8 mouse cellular contexts compared by ENCODE assay signal in genomic region chr13:97774740-97775425, GRCm38 (mm10). TPM values are rescaled to one million over a fixed set of nuclear protein-coding genes. Genes with fewer than 3 reads are reported as not detected.
A peak's percentile ranks its signal among the peaks of the same experiment; 100 is the strongest.
DNase-seq lines count a peak whose midpoint lies in the region; ATAC-seq and TF ChIP-seq lines count a peak whose summit lies in the region.

No protein-coding gene starts in this region.

- H3K4me1 ChIP-seq in intestine, embryonic 14.5 days (replicated peaks; ENCODE audit: control insufficient read depth, insufficient read depth, low read length), result peaks cover 7% of the 10 kb centered on the region; the same call in 1 of the 2 replicates
- no peaks in the 10 kb centered on the region for H3K4me1 ChIP-seq in intestine, postnatal 0 days (replicated peaks; ENCODE audit: control insufficient read depth, insufficient read depth, low read length)
- peaks cover 9% of the 10 kb centered on the region; the same call in 1 of the 2 replicates for H3K4me1 ChIP-seq in midbrain, embryonic 16.5 days (ENCODE audit: control insufficient read depth, insufficient read depth, low read length)

- H3K4me3 ChIP-seq in intestine, embryonic 14.5 days (ENCODE audit: low read depth, low read length), result no peak overlapping the region
- no peak overlapping the region for H3K4me3 ChIP-seq in intestine, postnatal 0 days (ENCODE audit: low read depth, low read length)
- no peak overlapping the region for H3K4me3 ChIP-seq in midbrain, embryonic 16.5 days (ENCODE audit: low read depth, low read length)

- H3K9me3 ChIP-seq in intestine, embryonic 14.5 days (ENCODE audit: control insufficient read depth, low read length), result peaks cover 5% of the 10 kb centered on the region; the same call in 1 of the 2 replicates
- H3K9me3 ChIP-seq in intestine, postnatal 0 days (ENCODE audit: control insufficient read depth), result no peaks in the 10 kb centered on the region
- no peaks in the 10 kb centered on the region for H3K9me3 ChIP-seq in midbrain, embryonic 16.5 days (replicated peaks; ENCODE audit: control insufficient read depth, low read length, poor library complexity, severe bottlenecking)

- no peak for ATAC-seq in intestine, embryonic 14.5 days (replicated peaks; ENCODE audit: low FRiP score, low TSS enrichment, low read depth)
- ATAC-seq in intestine, postnatal 0 days, result no peak
- peak; percentile 79; the same call in 1 of the 2 replicates for ATAC-seq in midbrain, embryonic 16.5 days

- intact Hi-C loops in gastrocnemius, postnatal 36 days (cut with DNase I), result no loop called here

- peak; percentile 50 for DNase-seq in intestine, embryonic 14.5 days (ENCODE audit: low spot score)
- DNase-seq in adrenal gland, postnatal 25 days, result peak; percentile 24
- DNase-seq in gastrocnemius, postnatal 36 days, result peak; percentile 68 to 78
- DNase-seq in layer of hippocampus, adult 8-10 months (ENCODE audit: low spot score in 2 of 2), result peak; percentile 66 to 69
- no peak for DNase-seq in spleen, postnatal 14 days (ENCODE audit: low spot score in 2 of 2)
- DNase-seq in kidney, adult 11 months, result no peak

- no peaks in the 10 kb centered on the region for H3K36me3 ChIP-seq in intestine, embryonic 14.5 days (ENCODE audit: control insufficient read depth, insufficient read depth, low read length)
- H3K36me3 ChIP-seq in intestine, postnatal 0 days (ENCODE audit: control insufficient read depth, insufficient read depth), result no peaks in the 10 kb centered on the region
- no peaks in the 10 kb centered on the region for H3K36me3 ChIP-seq in midbrain, embryonic 16.5 days (ENCODE audit: control insufficient read depth, insufficient read depth, low read length)

- no peak for TF ChIP-seq CTCF in intestine, postnatal 0 days (IDR thresholded peaks at IDR 0.05; ENCODE audit: low read depth)

- WGBS in intestine, embryonic 14.5 days, result 70% methylated on average over 10 of the region's 10 CpGs
- WGBS in intestine, postnatal 0 days, result 72% methylated on average over 10 of the region's 10 CpGs
- 23% methylated on average over 10 of the region's 10 CpGs for WGBS in midbrain, embryonic 16.5 days

- H3K27ac ChIP-seq in intestine, embryonic 14.5 days (ENCODE audit: low read depth), result no peak overlapping the region
- no peak overlapping the region for H3K27ac ChIP-seq in intestine, postnatal 0 days (ENCODE audit: low read depth, low read length)
- H3K27ac ChIP-seq in midbrain, embryonic 16.5 days (ENCODE audit: low read length), result peak overlapping the region; percentile 46; the same call in 1 of the 2 replicates

- H3K4me2 ChIP-seq in intestine, embryonic 14.5 days (ENCODE audit: low read length), result no peak overlapping the region
- no peak overlapping the region for H3K4me2 ChIP-seq in intestine, postnatal 0 days (replicated peaks; ENCODE audit: low read depth)
- H3K4me2 ChIP-seq in midbrain, embryonic 16.5 days (ENCODE audit: low read length), result no peak overlapping the region

- H3K9ac ChIP-seq in intestine, embryonic 14.5 days (ENCODE audit: low read length), result no peak overlapping the region
- no peak overlapping the region for H3K9ac ChIP-seq in intestine, postnatal 0 days (ENCODE audit: low read depth, low read length)
- no peak overlapping the region for H3K9ac ChIP-seq in midbrain, embryonic 16.5 days (ENCODE audit: low read depth, low read length)

- no peaks in the 10 kb centered on the region for H3K27me3 ChIP-seq in intestine, embryonic 14.5 days (replicated peaks; ENCODE audit: control insufficient read depth, insufficient read depth, low read length)
- no peaks in the 10 kb centered on the region for H3K27me3 ChIP-seq in intestine, postnatal 0 days (replicated peaks; ENCODE audit: control insufficient read depth, insufficient read depth, low read length)
- H3K27me3 ChIP-seq in midbrain, embryonic 16.5 days (ENCODE audit: control insufficient read depth, insufficient read depth, low read depth, low read length), result no peaks in the 10 kb centered on the region

RNA-seq across cellular contexts. Expression of gene Gm10260, which starts 14.5 kb away (rescaled TPM):
- 4.0 and 5.3 TPM in 2 replicates for polyA plus RNA-seq in intestine, embryonic 14.5 days (2014; fragmentation: Nextera tagmentation; extraction: Ambion mirVana)
- 2.3 and 4.3 TPM in 2 replicates for polyA plus RNA-seq in intestine, postnatal 0 days (2015; fragmentation: Nextera tagmentation; extraction: Ambion mirVana)
- total RNA-seq in adrenal gland, postnatal 25 days (2021), result 197 and 259 TPM in 2 replicates
- 100 to 1,000 TPM in 1 of 2 experiments, 10 to 100 TPM in 1; 80.3 to 112 TPM for total RNA-seq in gastrocnemius, postnatal 36 days (2021)
- 10 to 100 TPM; 68.0 to 99.9 (median 83.6) TPM for total RNA-seq in layer of hippocampus, adult 8-10 months (2022)
- polyA plus RNA-seq in midbrain, embryonic 16.5 days (2015; fragmentation: Nextera tagmentation; extraction: Ambion mirVana), result 3.6 and 4.0 TPM in 2 replicates

Comparison
In these comparisons a context has a peak if more than half of its experiments do, and no peak if none do; other contexts are left out.
1. DNase-seq: peak in intestine, embryonic 14.5 days (single experiment), adrenal gland, postnatal 25 days (single experiment), gastrocnemius, postnatal 36 days (2 of 2) and layer of hippocampus, adult 8-10 months (2 of 2); none in spleen, postnatal 14 days (0 of 2) and kidney, adult 11 months (single experiment).